Mouse (Mus musculus) lung, adult 2 months (tissue): ENCODE measurements around the gene Esyt2.

ENCODE experiments used
- CTCF ChIP-seq: fragments of 200-500 bp; IDR thresholded peaks from 2 replicates; pipeline ENCODE4 v1.5.1; 2011; ENCODE audit warnings: mild to moderate bottlenecking, low read length, control low read depth; ENCODE audit not compliant: insufficient read depth
- POLR2A ChIP-seq: fragments of 200-500 bp; IDR thresholded peaks from 2 replicates; pipeline ENCODE4 v1.6.1; 2011; ENCODE audit warnings: low read depth, mild to moderate bottlenecking, control low read depth, low read length, borderline replicate concordance; ENCODE audit errors: extremely low read depth

DNA sequence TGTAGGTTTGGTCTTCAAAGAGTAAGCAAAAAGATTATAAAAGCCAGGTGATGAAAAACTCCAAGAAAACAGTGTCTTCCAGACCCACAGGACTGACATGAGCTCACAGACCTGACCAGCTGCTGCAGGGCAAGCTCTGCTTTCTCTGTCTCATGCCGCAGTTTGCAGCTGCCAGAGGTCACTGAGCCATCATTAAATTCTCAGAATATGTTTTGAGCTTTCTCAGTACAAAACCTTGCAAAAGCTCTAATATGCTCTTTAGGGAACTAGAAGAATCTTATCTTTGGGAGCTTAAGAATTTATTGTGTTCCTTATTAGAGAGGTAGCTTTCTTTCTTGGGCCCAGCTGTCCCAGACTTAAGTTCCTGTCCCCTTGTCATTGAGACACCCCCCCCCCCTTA, 25.0 kb downstream of the Esyt2 start:
- TF ChIP-seq CTCF = no peak
- no peak for TF ChIP-seq POLR2A
